Mouse (Mus musculus) olfactory bulb, adult 2 months (tissue): ENCODE data around the gene Zmiz1. TPM values are rescaled to one million over a fixed set of nuclear protein-coding genes. Genes with fewer than 3 reads are reported as not detected.

Experiments
- H3K27ac ChIP-seq: fragments of 200-500 bp; 2 replicates; pipeline ENCODE4 v1.5.1; 2012; ENCODE audit warnings: low read depth, low read length; ENCODE audit not compliant: insufficient read depth
- H3K4me1 ChIP-seq: fragments of 200-500 bp; 2 replicates; pipeline ENCODE4 v1.6.1; 2012; ENCODE audit warnings: low read length; ENCODE audit not compliant: control insufficient read depth, insufficient read depth
- H3K4me3 ChIP-seq: fragments of 200-500 bp; 2 replicates; pipeline ENCODE4 v1.5.1; 2012; ENCODE audit warnings: mild to moderate bottlenecking, low read depth, low read length, moderate library complexity; ENCODE audit not compliant: insufficient read depth
- CTCF ChIP-seq: fragments of 200-500 bp; IDR thresholded peaks from 2 replicates; pipeline ENCODE4 v1.5.1; 2012; ENCODE audit warnings: low read depth, mild to moderate bottlenecking, low read length, moderate library complexity; ENCODE audit not compliant: insufficient read depth
- POLR2A ChIP-seq: fragments of 200-500 bp; IDR thresholded peaks from 2 replicates; pipeline ENCODE4 v1.6.1; 2012; ENCODE audit warnings: mild to moderate bottlenecking, low read depth, low read length, moderate library complexity; ENCODE audit not compliant: insufficient read depth
- WGBS: fragments of 180-500 bp; shearing (Covaris S2); methylation state at CpG from one replicate; pipeline ENCODE4 v1.1.7; 2018; 5-methylcytosine and 5-hydroxymethylcytosine counted together
- polyA plus RNA-seq: library from polyadenylated mRNA; stranded (reverse); fragments of >200 nt; gene quantifications from 2 replicates; pipeline ENCODE4 v1.2.4, GENCODE M21; 2012; ENCODE audit warnings: low replicate concordance; ENCODE audit not compliant: missing spikeins, insufficient read depth, insufficient read length

Gene Zmiz1
- polyA plus RNA-seq, 1 experiment: not detected

- Histone ChIP-seq H3K4me3 (no peak overlapping the region), H3K27ac (no peak overlapping the region), H3K4me1 (peaks cover 69% of the 10 kb centered on the region)
- TF ChIP-seq POLR2A (no peak), CTCF (no peak)
- 82% methylated on average over 3 of the region's 3 CpGs for WGBS
Observed at GRCm38 (mm10) chr14:25476453-25476852, 17.5 kb downstream of the Zmiz1 start.

- Histone ChIP-seq H3K27ac (no peak overlapping the region), H3K4me3 (no peak overlapping the region), H3K4me1 (peaks cover 70% of the 10 kb centered on the region)
- TF ChIP-seq POLR2A (no peak), CTCF (no peak)
- WGBS: 85% methylated on average over 7 of the region's 7 CpGs
Observed at GRCm38 (mm10) chr14:25477268-25477667, 18.3 kb downstream of the Zmiz1 start.

- 86% methylated on average over 5 of the region's 5 CpGs for WGBS
- no peak overlapping the region for H3K4me3 ChIP-seq
- TF ChIP-seq POLR2A (no peak), CTCF (no peak)
- H3K4me1 ChIP-seq: peaks cover 63% of the 10 kb centered on the region
- H3K27ac ChIP-seq: no peak overlapping the region
Observed at GRCm38 (mm10) chr14:25478257-25478656, 19.3 kb downstream of the Zmiz1 start.

- WGBS: 61% methylated on average over 9 of the region's 9 CpGs
- Histone ChIP-seq H3K27ac (no peak overlapping the region), H3K4me1 (peaks cover 59% of the 10 kb centered on the region), H3K4me3 (no peak overlapping the region)
- TF ChIP-seq POLR2A: no peak
- no peak for TF ChIP-seq CTCF
Observed at GRCm38 (mm10) chr14:25478755-25479154, 19.8 kb downstream of the Zmiz1 start.

- 86% methylated on average over 3 of the region's 3 CpGs for WGBS
Observed at GRCm38 (mm10) chr14:25479841-25480252, 20.9 kb downstream of the Zmiz1 start.

GRCm38 (mm10) chr14:25480443-25480842 lies 21.5 kb downstream of the Zmiz1 start:
- WGBS: 87% methylated on average over 4 of the region's 4 CpGs
- Histone ChIP-seq H3K4me3 (no peak overlapping the region), H3K27ac (no peak overlapping the region), H3K4me1 (peaks cover 54% of the 10 kb centered on the region)
- TF ChIP-seq POLR2A (no peak), CTCF (no peak)

More at GRCm38 (mm10) chr14:25479841-25480252, 20.9 kb downstream of the Zmiz1 start:
- no peak for TF ChIP-seq POLR2A
- peak; percentile 8; the same call in 1 of the 2 replicates for TF ChIP-seq CTCF
- Histone ChIP-seq H3K4me3 (no peak overlapping the region), H3K27ac (no peak overlapping the region), H3K4me1 (peaks cover 55% of the 10 kb centered on the region)

GRCm38 (mm10) chr14:25480916-25481666 lies 22.1 kb downstream of the Zmiz1 start:
- peaks cover 50% of the 10 kb centered on the region for H3K4me1 ChIP-seq

GRCm38 (mm10) chr14:25481667-25482331 lies 22.8 kb downstream of the Zmiz1 start:
- Histone ChIP-seq H3K4me3 (no peak overlapping the region), H3K4me1 (peaks cover 50% of the 10 kb centered on the region), H3K27ac (0 out of 2 replicates have a peak overlapping the region, but pooled peaks have one; percentile 2)
- TF ChIP-seq CTCF: no peak
- WGBS: 58% methylated on average over 11 of the region's 11 CpGs

More at GRCm38 (mm10) chr14:25480916-25481666, 22.1 kb downstream of the Zmiz1 start:
- 0 out of 2 replicates have a peak overlapping the region, but pooled peaks have one; percentile 2 for H3K27ac ChIP-seq
- H3K4me3 ChIP-seq: no peak overlapping the region
- TF ChIP-seq POLR2A (no peak), CTCF (no peak)
- WGBS: 57% methylated on average over 20 of the region's 20 CpGs

GRCm38 (mm10) chr14:25482404-25482803 lies 23.4 kb downstream of the Zmiz1 start:
- WGBS: 80% methylated on average over 5 of the region's 5 CpGs
- peaks cover 53% of the 10 kb centered on the region for H3K4me1 ChIP-seq
- no peak overlapping the region for H3K27ac ChIP-seq
- H3K4me3 ChIP-seq: no peak overlapping the region
- TF ChIP-seq CTCF: no peak
- TF ChIP-seq POLR2A: no peak
